Mouse (Mus musculus): ENCODE measurements around the gene Maea.

The Maea gene

GRCm38 (mm10) chr5:33358467-33358866 is 23.2 kb downstream of the Maea start:
- no peak for DNase-seq (ENCODE audit: low spot score)

- no peak for DNase-seq (ENCODE audit: low spot score)
Observed at GRCm38 (mm10) chr5:33363263-33363662, 28.0 kb downstream of the Maea start.

- DNase-seq (ENCODE audit: low spot score), result no peak
Observed at GRCm38 (mm10) chr5:33368651-33369050, 33.3 kb downstream of the Maea start.

GRCm38 (mm10) chr5:33371137-33371536 is 35.8 kb downstream of the Maea start:
- no peak for DNase-seq (ENCODE audit: low spot score)

- no peak for DNase-seq (ENCODE audit: low spot score)
Observed at GRCm38 (mm10) chr5:33371668-33372067, 36.4 kb downstream of the Maea start.

GRCm38 (mm10) chr5:33372331-33373038 is 37.2 kb downstream of the Maea start:
- no peak for DNase-seq (ENCODE audit: low spot score)

GRCm38 (mm10) chr5:33377176-33377575 is 41.9 kb downstream of the Maea start:
- no peak for DNase-seq (ENCODE audit: low spot score)

GRCm38 (mm10) chr5:33377801-33378301 is 42.5 kb downstream of the Maea start:
- DNase-seq (ENCODE audit: low spot score), result no peak

- DNase-seq (ENCODE audit: low spot score), result peak; percentile 98
Observed at GRCm38 (mm10) chr5:33378302-33378854, 43.1 kb downstream of the Maea start, which contains the start of gene Uvssa. Gene Uvssa, plus strand, starts transcription at chr5:33378549.

GRCm38 (mm10) chr5:33387550-33387949 is 52.2 kb downstream of the Maea start:
- DNase-seq (ENCODE audit: low spot score), result no peak

- DNase-seq (ENCODE audit: low spot score), result peak; percentile 28
Observed at GRCm38 (mm10) chr5:33393803-33394202, 58.5 kb downstream of the Maea start.

- no peak for DNase-seq (ENCODE audit: low spot score)
Observed at GRCm38 (mm10) chr5:33395693-33396092, 60.4 kb downstream of the Maea start.

GRCm38 (mm10) chr5:33396828-33397227 is 61.5 kb downstream of the Maea start:
- DNase-seq (ENCODE audit: low spot score), result no peak

- no peak for DNase-seq (ENCODE audit: low spot score)
Observed at GRCm38 (mm10) chr5:33400819-33401218, 65.5 kb downstream of the Maea start.

- no peak for DNase-seq (ENCODE audit: low spot score)
Observed at GRCm38 (mm10) chr5:33420313-33420712, 85.0 kb downstream of the Maea start.

All from urinary bladder, postnatal 10 days (tissue).